Mouse (Mus musculus): ENCODE measurements at regions not wholly inside any gene's neighbourhood (a gene's known extent, or its start where the extent isn't known, plus 50 kb on each side); places are given as distances from the start of the nearest gene placed in this dataset.

DNA sequence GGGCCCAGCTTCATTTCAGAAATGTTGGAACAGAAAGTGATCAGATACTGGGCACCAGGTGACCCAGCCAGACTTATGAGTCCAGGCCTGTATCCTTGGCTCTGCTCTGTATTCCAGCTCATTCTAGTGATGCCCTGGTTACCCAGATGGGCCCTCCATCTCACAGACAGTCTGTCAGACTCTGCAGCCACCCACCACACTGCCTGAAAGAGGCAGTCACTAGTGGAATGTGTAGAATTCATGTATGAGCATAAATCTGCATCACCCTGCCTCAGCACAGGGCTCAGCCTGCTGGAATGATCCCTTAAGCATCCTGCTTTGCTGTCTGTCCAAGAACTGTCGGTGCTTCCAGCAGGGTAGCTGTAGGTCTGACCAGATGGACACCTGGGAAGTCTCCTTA lies 51.8 kb upstream of the Nectin1 start:
- in situ Hi-C loops (cut with MboI, MseI), result no loop called here

DNA sequence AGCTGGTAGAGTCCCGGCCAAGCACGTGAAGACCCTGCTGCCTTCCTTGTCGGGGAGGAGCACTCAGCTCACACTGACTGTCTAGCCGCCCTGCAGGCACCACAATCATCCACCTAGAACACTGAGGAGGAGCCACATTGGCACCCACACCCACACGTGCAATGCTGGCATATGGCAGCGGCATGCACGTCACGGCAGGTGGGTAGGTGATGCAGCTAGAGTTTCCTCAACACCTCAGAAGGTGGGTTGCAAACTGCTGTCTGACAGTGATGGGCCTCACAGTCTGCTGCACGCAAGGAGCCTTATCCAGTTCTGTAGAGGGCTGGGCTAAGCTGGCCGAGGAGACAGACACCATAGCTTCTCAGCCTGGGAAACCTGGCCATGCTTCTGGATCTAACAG lies 51.2 kb upstream of the Nectin1 start:
- in situ Hi-C loops (cut with MboI, MseI), result no loop called here
